Mouse (Mus musculus) cortical plate, adult 2 months (tissue): ENCODE measurements around the gene Cby3.

Experiments
- CTCF ChIP-seq: fragments of 200-500 bp; IDR thresholded peaks from 2 replicates; pipeline ENCODE4 v1.5.1; 2011; ENCODE audit warnings: mild to moderate bottlenecking, control low read depth, low read length; ENCODE audit not compliant: insufficient read depth; ENCODE audit errors: extremely low read depth
- POLR2A ChIP-seq: fragments of 200-500 bp; IDR thresholded peaks from 2 replicates; pipeline ENCODE4 v1.6.1; 2011; ENCODE audit warnings: mild to moderate bottlenecking, low read length, control low read depth; ENCODE audit not compliant: insufficient read depth; ENCODE audit errors: extremely low read depth

GRCm38 (mm10) chr11:50346256-50347032 is 7.8 kb upstream of the Cby3 start:
- TF ChIP-seq POLR2A (no peak), CTCF (no peak)
